Mouse (Mus musculus) thymus, postnatal 4 days (tissue): ENCODE measurements around the gene Capn8.
A peak's percentile ranks its signal among the peaks of the same experiment; 100 is the strongest.

ENCODE experiments used
- DNase-seq: peaks from one replicate; pipeline ENCODE4 v3.0.0; 2021

Capn8 gene

DNA sequence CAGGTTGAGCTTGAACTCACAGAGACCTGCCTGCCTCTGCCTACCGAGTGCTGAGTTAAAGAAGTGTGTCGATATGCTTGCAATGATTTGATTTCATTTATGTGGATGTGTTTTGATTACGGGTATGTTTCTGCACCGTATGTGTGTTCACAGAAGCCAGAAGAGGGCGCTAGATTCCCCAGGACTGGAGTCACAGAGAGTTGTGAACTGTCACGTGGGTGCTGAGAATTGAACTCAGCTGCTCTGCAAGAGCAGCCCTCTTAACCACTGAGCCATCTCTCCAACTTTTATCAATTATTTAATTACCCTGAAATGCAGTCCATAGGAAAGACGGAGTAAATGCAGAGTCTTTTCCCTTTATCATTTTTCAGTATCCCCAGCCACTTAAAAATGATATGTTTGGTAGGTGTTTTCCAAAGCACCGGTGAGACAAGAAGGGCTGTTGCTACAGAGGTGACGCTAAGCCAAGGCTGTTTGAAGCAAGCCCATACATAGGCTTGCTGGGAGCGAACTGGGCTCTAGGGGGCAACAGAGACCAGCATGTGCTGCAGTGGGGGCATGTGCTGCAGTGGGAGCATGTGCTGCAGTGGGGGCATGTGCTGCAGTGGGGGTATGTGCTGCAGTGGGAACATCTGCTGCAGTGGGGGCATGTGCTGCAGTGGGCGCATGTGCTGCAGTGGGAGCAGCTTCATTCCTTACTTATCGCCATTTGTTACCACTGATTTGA is 11.0 kb upstream of the Capn8 start:
- peak; percentile 81 for DNase-seq

GRCm38 (mm10) chr1:182558271-182558670 is 6.5 kb upstream of the Capn8 start:
- no peak for DNase-seq

DNA sequence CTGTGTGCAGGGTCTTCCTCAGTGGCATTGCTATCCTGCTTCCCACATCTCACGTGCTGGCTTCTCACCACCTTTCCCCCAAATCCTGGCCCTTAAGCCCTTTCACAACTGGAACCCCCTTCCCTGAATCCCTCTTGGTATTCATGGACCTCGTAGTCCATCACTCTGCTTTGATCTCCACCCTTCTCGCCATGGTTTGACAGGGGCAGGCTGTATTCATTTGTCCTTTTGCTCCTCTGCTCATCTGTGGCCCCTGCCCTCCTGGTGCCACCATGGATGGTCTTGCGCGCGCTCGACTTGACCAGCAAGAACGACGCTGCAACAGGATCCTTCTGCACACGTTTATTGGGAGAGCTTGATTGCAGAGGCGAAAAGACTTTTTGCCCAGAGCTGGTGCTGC is 5.3 kb upstream of the Capn8 start:
- DNase-seq, result no peak

GRCm38 (mm10) chr1:182560390-182561098 is 4.3 kb upstream of the Capn8 start:
- DNase-seq, result peak; percentile 70

DNA sequence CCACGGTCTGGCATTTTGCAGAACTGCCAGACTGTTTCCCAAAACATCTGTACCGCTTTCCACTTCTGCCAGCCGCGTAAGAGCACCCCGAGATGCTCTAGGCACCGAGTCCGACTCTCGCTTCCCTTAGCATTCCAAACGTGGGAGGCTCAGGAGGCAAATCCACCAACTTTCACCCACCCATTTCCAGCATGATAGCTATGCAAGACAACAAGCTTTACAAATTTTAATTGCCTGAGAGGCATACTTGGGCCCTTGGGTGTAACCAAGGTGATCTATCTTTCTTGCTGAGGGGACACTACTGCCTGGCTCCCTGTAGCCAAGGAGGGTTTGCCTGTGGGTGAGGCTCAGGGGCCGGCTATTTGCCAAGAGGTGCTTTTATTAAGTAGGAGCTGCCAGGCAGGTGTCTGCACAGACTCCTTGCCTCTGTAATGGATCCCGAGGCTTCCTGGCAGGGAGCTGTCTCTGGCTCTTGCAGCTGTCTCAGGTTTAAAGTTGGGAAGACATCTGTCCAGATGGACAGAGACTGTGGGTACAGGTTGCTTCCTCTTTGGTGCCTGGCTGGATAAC is 2.8 kb upstream of the Capn8 start:
- no peak for DNase-seq

DNA sequence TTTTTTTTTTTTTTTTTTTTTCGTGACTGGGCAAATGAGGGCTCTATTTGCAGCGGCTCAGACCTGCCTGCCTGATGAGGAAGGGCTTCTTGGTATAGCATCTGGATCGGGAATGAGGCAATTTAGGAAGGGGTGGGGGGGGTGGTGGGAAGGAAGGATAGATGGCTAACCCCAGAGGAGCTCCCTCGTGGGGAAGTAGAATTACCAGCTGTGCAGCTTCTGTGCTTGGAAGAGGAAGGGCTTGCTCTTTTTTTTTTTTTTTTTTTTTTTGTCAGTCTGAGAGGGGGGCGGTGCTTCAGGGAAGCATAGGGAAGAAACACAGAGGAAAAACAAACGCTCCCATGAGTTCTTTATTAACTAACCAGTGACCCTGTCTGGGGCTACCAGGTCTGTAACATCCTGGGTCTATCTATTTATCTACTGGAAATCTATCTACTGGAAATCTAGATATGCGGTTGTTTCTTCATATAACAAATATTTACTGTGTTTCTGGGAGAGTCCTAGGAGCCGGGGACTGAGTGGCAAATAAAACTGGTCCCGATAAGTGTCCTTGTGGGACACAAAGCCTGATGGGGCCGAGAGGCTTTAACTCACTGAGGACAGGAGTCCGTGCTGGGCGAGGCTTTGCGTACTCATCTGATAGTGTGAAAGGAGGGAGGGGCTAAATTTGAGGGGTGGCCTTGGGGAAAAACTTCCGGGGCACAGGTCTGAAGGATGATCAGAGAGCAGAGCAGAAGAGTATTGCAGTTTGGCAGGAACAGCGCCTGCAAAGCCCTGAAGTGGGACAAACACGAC is 2.0 kb upstream of the Capn8 start:
- no peak for DNase-seq

- no peak for DNase-seq
Measured at GRCm38 (mm10) chr1:182565351-182565835, 586 bp downstream of the Capn8 start.

DNA sequence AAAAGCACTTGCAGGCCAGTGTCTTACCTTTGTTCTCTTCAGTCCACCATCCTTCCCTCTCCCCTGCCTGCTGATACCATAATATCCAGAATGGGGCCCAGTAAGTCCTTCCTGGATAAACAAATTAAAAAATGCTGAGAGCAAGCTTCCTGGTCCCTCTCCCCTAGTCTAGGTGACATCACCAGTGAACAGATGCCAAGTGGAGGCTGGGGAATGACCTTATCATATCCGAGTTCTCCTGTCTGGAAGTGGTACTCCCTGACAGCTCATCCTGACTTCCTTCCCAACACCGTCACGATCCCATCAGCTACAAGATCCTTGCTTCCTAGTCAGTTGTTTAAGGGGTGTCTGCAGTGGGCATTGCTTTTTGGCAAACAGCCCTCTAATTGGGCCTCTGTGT is 6.3 kb downstream of the Capn8 start:
- DNase-seq, result no peak

DNA sequence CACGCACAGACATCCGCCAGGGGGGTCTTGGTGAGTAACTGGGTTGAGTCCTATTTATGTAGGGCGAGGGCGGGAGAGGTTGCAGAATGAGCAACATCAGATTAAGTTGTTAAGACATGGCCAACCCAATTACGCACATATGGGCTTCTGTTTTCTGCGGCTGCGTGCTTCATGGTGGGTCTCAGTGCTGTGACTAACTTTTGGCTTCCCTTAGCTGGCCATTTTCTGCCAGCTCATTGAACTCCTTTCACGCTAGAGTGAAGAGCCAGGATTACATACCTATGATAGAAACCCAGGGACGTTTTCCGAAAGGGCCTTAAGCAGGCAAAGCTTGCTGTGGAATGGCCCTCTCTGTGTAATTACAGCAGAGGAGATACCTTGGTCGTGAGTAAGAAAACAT is 7.2 kb downstream of the Capn8 start:
- no peak for DNase-seq

- no peak for DNase-seq
Measured at GRCm38 (mm10) chr1:182573856-182574665, 9.3 kb downstream of the Capn8 start.

DNA sequence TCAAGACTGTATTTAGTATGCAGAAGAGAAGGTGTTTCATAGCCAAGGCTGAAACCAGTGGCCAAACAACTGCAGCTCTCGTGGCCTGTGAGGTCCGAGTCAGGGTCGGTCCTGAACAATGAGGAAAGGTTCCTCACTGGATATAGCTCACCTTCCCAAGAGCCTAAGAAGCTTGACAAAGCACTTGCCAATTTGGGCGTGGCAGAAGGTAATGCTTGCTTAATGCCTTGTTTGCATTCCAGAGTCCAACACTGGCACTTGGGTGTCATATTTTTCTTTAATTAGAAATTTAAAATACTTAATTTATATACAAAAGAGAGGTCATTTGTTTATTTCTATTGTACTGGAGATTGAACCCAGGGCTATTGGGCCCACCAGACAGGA is 9.9 kb downstream of the Capn8 start:
- no peak for DNase-seq

DNA sequence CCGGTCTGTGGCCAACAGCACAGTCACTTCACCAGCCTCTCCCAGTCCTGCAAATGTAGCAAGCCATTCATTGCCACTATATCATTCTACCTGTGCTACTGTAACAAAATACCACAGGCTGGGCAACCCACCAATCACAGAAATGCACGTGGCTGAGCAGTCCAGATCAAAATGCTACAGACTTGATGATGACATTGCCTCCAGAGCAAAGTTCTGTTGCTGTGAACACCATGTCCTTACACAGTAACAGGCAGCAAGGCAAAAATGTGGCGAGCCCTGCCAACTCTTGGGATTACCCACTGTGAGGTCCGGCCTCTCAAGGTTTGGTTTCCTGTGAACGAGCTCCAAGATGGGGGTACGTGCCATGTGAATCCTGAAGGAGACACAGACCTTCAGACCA is 19.4 kb downstream of the Capn8 start:
- DNase-seq, result no peak

GRCm38 (mm10) chr1:182585162-182585840 is 20.5 kb downstream of the Capn8 start:
- peak; percentile 72 for DNase-seq

- no peak for DNase-seq
Measured at GRCm38 (mm10) chr1:182587706-182588105, 22.9 kb downstream of the Capn8 start.

DNA sequence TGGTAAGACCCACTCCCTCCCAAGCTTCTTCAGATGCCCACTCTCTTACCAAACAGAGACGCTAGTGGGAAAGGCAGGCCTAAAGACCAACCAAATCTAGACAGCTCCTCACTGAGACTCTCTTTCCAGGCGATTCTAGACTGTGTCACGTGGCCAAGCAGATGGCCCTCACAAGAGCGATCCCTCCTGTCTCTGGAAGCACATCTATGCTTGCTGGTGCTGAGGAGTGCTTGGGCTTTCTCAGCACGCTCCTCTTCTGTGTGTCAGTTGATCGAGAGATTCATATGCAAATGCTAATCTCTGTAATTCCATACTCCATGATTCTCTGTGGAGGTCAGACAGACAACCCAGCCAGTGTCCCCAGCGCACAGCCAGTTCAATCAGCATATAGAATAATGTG is 26.7 kb downstream of the Capn8 start:
- DNase-seq, result no peak

- no peak for DNase-seq
Measured at GRCm38 (mm10) chr1:182592436-182592835, 27.6 kb downstream of the Capn8 start.

DNA sequence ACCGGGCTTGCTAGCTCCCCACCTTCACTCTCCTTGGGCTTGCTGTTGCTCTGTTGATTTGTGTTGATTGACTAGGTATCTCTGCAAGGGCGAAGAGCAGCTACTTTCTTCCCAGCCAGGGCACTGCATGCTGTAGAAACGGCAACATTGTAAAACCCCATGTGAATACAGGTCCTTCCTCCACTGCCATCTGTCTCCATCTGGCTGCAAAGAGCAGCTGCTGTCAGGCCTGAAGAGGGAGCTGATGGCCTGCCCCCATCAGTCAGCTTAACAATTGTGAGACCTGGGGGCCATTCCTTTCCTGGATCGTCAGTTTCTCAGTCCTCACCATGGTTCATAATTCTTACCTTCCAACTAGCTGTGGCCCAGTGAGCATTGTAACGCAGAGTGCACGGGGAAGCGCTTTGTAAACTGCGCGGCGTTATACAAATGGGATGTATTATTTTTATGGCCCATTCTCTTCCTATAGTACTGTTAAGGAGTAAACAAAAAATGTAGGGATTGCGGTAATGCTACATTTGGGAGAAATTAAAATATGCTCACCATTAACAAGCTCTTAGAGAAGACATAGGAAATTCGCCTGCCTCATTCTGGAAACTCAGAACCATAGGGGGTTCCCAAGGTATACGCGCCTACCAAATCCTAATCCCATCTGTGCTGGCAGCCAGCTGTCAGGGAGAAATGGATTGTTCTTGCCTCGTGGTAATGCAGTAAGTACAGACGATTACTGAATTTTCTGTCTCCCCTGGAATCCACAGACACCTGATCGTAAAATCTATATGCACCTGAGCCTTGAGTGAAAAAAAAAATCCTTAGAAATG is 40.7 kb downstream of the Capn8 start:
- no peak for DNase-seq

- DNase-seq, result no peak
Measured at GRCm38 (mm10) chr1:182609701-182610335, 45.0 kb downstream of the Capn8 start.

DNA sequence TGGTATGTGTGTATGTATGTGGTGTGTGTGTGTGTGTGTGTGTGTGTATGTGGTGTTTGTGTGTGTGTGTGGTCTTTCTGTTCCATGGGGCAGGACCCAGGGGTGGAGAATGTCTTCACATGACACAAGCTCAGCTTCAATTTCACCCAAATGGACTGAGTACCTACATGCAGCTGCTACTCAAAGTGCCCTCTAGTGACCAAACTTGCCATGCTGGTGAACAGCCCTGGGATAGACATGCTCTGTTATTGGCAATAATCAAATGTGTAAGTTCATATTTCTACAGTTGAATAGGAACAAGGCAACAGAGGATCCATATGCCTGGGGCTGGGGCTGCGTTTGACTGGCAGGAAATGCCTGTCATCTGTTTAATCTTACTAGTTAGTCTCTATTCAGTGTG is 50.7 kb downstream of the Capn8 start:
- peak; percentile 40 for DNase-seq

DNA sequence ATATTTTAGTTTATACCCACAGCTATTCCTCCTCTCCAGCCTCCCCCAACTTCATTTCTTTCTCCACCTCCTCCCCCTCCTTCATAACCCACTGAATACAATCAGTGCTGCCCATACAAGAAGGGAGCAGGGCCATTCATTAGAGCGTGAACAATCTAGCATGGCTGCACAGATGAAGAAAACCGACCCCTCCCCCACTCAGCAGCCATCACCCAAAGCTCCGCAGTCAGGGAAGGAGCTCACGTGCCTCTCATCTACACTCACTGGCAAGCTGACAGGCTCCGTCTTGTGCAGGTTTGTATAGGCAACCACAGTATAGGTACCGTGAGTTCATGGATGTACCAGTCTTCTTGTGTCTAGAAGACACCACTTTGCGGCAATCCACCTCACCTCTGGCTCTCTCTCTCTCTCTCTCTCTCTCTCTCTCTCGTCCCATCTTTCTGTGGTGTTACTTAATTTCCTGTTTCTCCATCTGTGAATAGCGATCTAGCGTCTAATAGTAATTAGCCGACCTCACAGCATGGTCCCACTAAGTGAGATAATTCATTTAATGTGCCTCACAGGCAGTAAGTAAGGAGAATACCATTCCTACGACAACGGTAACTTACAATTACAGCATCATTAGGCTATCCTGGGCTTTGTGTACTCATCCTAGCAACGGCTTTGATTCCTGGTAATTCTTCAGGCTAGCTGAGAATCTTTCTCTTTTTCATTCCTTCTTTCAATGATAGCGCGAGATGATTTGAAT is 53.6 kb downstream of the Capn8 start:
- DNase-seq, result no peak
